Mouse (Mus musculus): ENCODE results near the gene Defb25. TPM values are rescaled to one million over a fixed set of nuclear protein-coding genes. Genes with fewer than 3 reads are reported as not detected.

The Defb25 gene
- total and polyA plus RNA-seq, 2 experiments from 2014 or later, result not detected

- H3K27ac ChIP-seq, result no peak overlapping the region
- H3K4me2 ChIP-seq (ENCODE audit: low read depth, low read length), result no peak overlapping the region
- no peak overlapping the region for H3K4me3 ChIP-seq (ENCODE audit: low read length)
- WGBS, result 80% methylated on average over 4 of the region's 4 CpGs
- H3K36me3 ChIP-seq (ENCODE audit: insufficient read depth, low read length), result no peaks in the 10 kb centered on the region
- no peaks in the 10 kb centered on the region for H3K9me3 ChIP-seq (ENCODE audit: low read length)
- H3K27me3 ChIP-seq (ENCODE audit: insufficient read depth, low read length), result no peaks in the 10 kb centered on the region
- peak; percentile 45 for TF ChIP-seq CTCF (IDR thresholded peaks at IDR 0.05; ENCODE audit: low read depth)
- ATAC-seq (no peak), DNase-seq (ENCODE audit: low spot score) (no peak)
- H3K4me1 ChIP-seq (ENCODE audit: insufficient read depth, low read length), result no peaks in the 10 kb centered on the region
- no peak overlapping the region for H3K9ac ChIP-seq (replicated peaks; ENCODE audit: low read length)
Observed at GRCm38 (mm10) chr2:152601275-152601960, 21.4 kb downstream of the Defb25 start.

- DNase-seq (ENCODE audit: low spot score) (no peak), ATAC-seq (no peak)
- TF ChIP-seq CTCF (IDR thresholded peaks at IDR 0.05; ENCODE audit: low read depth), result no peak
- H3K4me3 ChIP-seq (ENCODE audit: low read length), result no peak overlapping the region
- no peaks in the 10 kb centered on the region for H3K9me3 ChIP-seq (ENCODE audit: low read length)
- no peak overlapping the region for H3K9ac ChIP-seq (replicated peaks; ENCODE audit: low read length)
- no peak overlapping the region for H3K4me2 ChIP-seq (ENCODE audit: low read depth, low read length)
- no peaks in the 10 kb centered on the region for H3K27me3 ChIP-seq (ENCODE audit: insufficient read depth, low read length)
- 84% methylated on average over 6 of the region's 6 CpGs for WGBS
- no peaks in the 10 kb centered on the region for H3K4me1 ChIP-seq (ENCODE audit: insufficient read depth, low read length)
- no peak overlapping the region for H3K27ac ChIP-seq
- H3K36me3 ChIP-seq (ENCODE audit: insufficient read depth, low read length), result no peaks in the 10 kb centered on the region
Observed at GRCm38 (mm10) chr2:152600076-152600475, 22.8 kb downstream of the Defb25 start.

DNA sequence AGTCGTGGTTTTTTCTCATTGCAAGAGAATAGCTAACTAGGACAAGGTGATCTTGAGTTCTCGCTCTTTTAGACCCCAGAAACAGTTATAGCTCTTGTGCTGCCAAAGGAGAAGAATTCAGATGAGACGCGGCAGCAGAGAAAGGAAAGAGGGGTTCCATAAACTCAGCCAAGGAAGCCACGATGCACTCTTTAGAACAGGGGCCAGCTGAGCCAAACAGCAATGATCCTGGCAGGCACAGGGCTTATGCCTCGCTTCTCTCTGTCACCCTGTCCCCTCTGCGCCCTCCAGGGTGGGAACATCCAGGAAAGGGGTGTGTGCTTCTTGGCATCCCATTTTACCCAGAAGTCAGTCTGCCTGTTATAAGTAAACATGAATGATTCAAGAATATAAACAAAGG, 23.6 kb downstream of the Defb25 start, which contains the start of gene Defb45:
TSS of gene Defb45 (minus strand) at position 101 of the 400 bp plus-strand sequence.
- ATAC-seq (no peak), DNase-seq (ENCODE audit: low spot score) (no peak)
- no peak within 1 kb of the TSS for H3K27ac ChIP-seq
- no peak within 1 kb of the TSS for H3K4me2 ChIP-seq (ENCODE audit: low read depth, low read length)
- no peaks in the 10 kb centered on the region for H3K4me1 ChIP-seq (ENCODE audit: insufficient read depth, low read length)
- H3K9ac ChIP-seq (replicated peaks; ENCODE audit: low read length), result no peak within 1 kb of the TSS
- no peak within 1 kb of the TSS for H3K4me3 ChIP-seq (ENCODE audit: low read length)
- no peaks in the 10 kb centered on the region for H3K27me3 ChIP-seq (ENCODE audit: insufficient read depth, low read length)
- TF ChIP-seq CTCF (IDR thresholded peaks at IDR 0.05; ENCODE audit: low read depth), result no peak
- H3K9me3 ChIP-seq (ENCODE audit: low read length), result no peaks in the 10 kb centered on the region
- 58% methylated on average over 7 of the region's 7 CpGs for WGBS
- no peaks in the 10 kb centered on the region for H3K36me3 ChIP-seq (ENCODE audit: insufficient read depth, low read length)

DNA sequence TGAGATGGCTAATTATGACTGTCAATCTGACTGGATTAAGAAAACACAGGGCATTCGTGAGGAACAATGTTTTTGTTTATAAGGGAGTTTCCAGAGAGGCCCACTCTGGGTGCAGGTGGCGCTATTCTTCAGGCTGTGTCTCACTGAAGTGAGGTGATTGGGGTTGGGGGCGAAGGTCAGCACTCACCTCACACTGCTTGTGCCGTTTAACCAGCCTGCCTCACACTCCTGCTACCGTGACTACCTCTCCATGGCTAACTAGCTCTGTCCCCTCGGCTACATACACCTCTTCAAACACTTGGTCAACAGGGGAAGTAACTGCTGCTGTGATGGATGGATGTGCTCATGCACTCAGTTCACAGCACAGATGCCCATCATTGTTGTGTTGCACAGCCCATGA, 33.8 kb downstream of the Defb25 start:
- no peak for DNase-seq (ENCODE audit: low spot score)
- Histone ChIP-seq H3K4me3 (ENCODE audit: low read length) (no peak overlapping the region), H3K9me3 (ENCODE audit: low read length) (no peaks in the 10 kb centered on the region), H3K4me1 (ENCODE audit: insufficient read depth, low read length) (no peaks in the 10 kb centered on the region), H3K9ac (replicated peaks; ENCODE audit: low read length) (no peak overlapping the region), H3K27ac (no peak overlapping the region), H3K27me3 (ENCODE audit: insufficient read depth, low read length) (no peaks in the 10 kb centered on the region), H3K4me2 (ENCODE audit: low read depth, low read length) (no peak overlapping the region), H3K36me3 (ENCODE audit: insufficient read depth, low read length) (no peaks in the 10 kb centered on the region)
- TF ChIP-seq CTCF (IDR thresholded peaks at IDR 0.05; ENCODE audit: low read depth), result no peak
- WGBS, result 56% methylated on average over 6 of the region's 6 CpGs
- no peak for ATAC-seq

DNA sequence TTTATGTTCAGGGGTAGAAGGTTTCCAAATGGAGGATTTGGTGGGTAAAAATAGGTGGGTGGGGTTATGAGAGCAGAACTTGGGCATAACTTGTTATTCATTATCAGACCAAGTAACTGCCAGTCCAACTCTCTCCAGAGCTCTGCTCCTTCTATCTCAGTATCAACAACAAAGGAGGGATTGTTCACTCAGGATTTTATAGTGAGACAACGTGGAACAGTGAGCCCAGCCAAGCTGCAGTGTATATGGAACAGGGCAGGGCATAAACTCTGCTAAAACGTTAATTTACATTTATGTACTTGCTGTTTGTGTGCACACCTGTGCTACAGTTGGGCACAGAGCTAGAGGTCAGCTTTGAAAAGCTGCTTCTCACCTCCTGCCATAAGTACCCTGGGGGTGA, 34.4 kb downstream of the Defb25 start:
- Histone ChIP-seq H3K9ac (replicated peaks; ENCODE audit: low read length) (no peak overlapping the region), H3K36me3 (ENCODE audit: insufficient read depth, low read length) (no peaks in the 10 kb centered on the region), H3K4me2 (ENCODE audit: low read depth, low read length) (no peak overlapping the region), H3K4me3 (ENCODE audit: low read length) (no peak overlapping the region), H3K4me1 (ENCODE audit: insufficient read depth, low read length) (no peaks in the 10 kb centered on the region), H3K27me3 (ENCODE audit: insufficient read depth, low read length) (no peaks in the 10 kb centered on the region), H3K27ac (no peak overlapping the region), H3K9me3 (ENCODE audit: low read length) (no peaks in the 10 kb centered on the region)
- ATAC-seq (no peak), DNase-seq (ENCODE audit: low spot score) (no peak)
- WGBS, result 51% methylated on average over 2 of the region's 2 CpGs
- no peak for TF ChIP-seq CTCF (IDR thresholded peaks at IDR 0.05; ENCODE audit: low read depth)

DNA sequence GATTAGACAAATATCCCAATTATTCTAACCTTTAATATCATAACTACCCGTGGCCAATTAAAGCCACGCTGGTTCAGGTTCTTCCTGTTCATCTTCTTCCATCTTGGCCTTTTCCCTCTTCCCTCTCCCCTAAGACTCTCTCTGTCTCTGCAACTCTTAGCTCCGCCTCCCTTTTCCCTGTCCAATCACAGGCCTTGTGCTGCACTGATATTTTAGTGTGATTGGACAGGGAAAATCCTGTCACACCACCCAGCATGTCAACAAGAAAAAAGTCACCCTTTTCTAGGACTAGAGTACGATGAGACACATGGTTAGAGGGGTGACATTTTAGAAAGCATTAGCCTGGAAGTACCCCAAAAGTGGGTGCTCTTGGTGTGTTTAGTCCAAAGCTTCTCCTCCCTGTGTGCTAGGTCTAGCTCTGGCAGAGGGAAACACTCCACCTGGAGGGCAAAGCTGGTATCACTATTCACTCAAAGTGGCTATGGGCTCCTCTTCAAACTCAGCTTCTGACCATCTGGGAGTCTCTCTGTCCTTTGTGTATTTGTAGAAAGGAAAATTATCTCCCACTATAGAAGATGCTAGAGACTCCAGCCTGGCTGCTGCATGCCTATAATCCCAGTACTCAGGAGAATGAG, 35.8 kb downstream of the Defb25 start:
- no peak for DNase-seq (ENCODE audit: low spot score)
- 78% methylated on average over 4 of the region's 4 CpGs for WGBS
- H3K4me2 ChIP-seq (ENCODE audit: low read depth, low read length), result no peak overlapping the region
- H3K4me3 ChIP-seq (ENCODE audit: low read length), result no peak overlapping the region
- ATAC-seq, result no peak
- H3K27me3 ChIP-seq (ENCODE audit: insufficient read depth, low read length), result no peaks in the 10 kb centered on the region
- H3K9me3 ChIP-seq (ENCODE audit: low read length), result no peaks in the 10 kb centered on the region
- no peak overlapping the region for H3K9ac ChIP-seq (replicated peaks; ENCODE audit: low read length)
- no peak overlapping the region for H3K27ac ChIP-seq
- H3K36me3 ChIP-seq (ENCODE audit: insufficient read depth, low read length), result no peaks in the 10 kb centered on the region
- TF ChIP-seq CTCF (IDR thresholded peaks at IDR 0.05; ENCODE audit: low read depth), result peak; percentile 55
- H3K4me1 ChIP-seq (ENCODE audit: insufficient read depth, low read length), result no peaks in the 10 kb centered on the region

DNA sequence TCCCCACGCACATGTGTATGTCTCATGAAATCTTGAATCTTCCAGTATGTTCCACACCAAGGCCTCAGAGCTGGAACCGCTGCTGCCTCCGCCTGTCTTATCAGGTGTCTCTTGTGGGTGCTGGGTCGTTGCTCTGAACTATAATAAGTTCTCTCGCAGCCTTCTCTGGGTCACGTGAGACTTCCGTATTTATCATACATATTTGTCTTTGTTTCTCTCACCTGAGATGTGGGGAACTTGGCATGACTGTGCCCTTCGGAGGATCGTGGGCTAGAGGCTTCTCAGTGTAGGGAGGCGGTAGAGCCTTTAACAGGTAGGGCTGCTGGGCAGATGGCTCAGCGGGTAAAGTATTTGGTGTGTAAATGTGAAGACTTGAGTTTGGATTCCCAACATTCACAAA, 42.2 kb downstream of the Defb25 start:
- DNase-seq (ENCODE audit: low spot score), result no peak
- Histone ChIP-seq H3K36me3 (ENCODE audit: insufficient read depth, low read length) (no peaks in the 10 kb centered on the region), H3K4me2 (ENCODE audit: low read depth, low read length) (no peak overlapping the region), H3K9me3 (ENCODE audit: low read length) (no peaks in the 10 kb centered on the region), H3K27me3 (ENCODE audit: insufficient read depth, low read length) (no peaks in the 10 kb centered on the region), H3K4me1 (ENCODE audit: insufficient read depth, low read length) (no peaks in the 10 kb centered on the region), H3K9ac (replicated peaks; ENCODE audit: low read length) (no peak overlapping the region), H3K4me3 (ENCODE audit: low read length) (no peak overlapping the region), H3K27ac (no peak overlapping the region)
- no peak for ATAC-seq
- no peak for TF ChIP-seq CTCF (IDR thresholded peaks at IDR 0.05; ENCODE audit: low read depth)
- WGBS, result 89% methylated on average over 11 of the region's 11 CpGs

Data from hindbrain, postnatal 0 days (tissue).